Mouse (Mus musculus) forebrain, embryonic 12.5 days (tissue): ENCODE measurements around the gene Angptl8. TPM values are rescaled to one million over a fixed set of nuclear protein-coding genes. Genes with fewer than 3 reads are reported as not detected.
A peak's percentile ranks its signal among the peaks of the same experiment; 100 is the strongest.
"Not testable (repeated sequence)": the region's sequence is repeated elsewhere in the genome, so short reads cannot be mapped to it uniquely, and the experiment has no call there.

Experiments
- ATAC-seq: fragments of 200-750 bp; cut with Nextera tagmentation; 2 replicates; pipeline ENCODE4 v1.8.0; 2017; ENCODE audit warnings: moderate TSS enrichment; ENCODE audit not compliant: low FRiP score
- H3K27ac ChIP-seq: fragments of 300-500 bp; sonication (generic); 2 replicates; pipeline ENCODE4 v1.5.1; 2016; ENCODE audit warnings: mild to moderate bottlenecking
- H3K27me3 ChIP-seq: fragments of 300-500 bp; sonication (generic); 2 replicates; pipeline ENCODE4 v1.6.1; 2016; ENCODE audit warnings: mild to moderate bottlenecking
- H3K36me3 ChIP-seq: fragments of 300-500 bp; sonication (generic); replicated peaks from 2 replicates; pipeline ENCODE4 v1.6.1; 2016; ENCODE audit warnings: mild to moderate bottlenecking
- H3K4me1 ChIP-seq: fragments of 300-500 bp; sonication (generic); 2 replicates; pipeline ENCODE4 v1.6.1; 2016
- H3K4me2 ChIP-seq: fragments of 300-500 bp; sonication (generic); 2 replicates; pipeline ENCODE4 v1.6.1; 2016; ENCODE audit warnings: mild to moderate bottlenecking, moderate library complexity
- H3K4me3 ChIP-seq: fragments of 300-500 bp; sonication (generic); replicated peaks from 2 replicates; pipeline ENCODE4 v1.5.1; 2016; ENCODE audit warnings: mild to moderate bottlenecking
- H3K9ac ChIP-seq: fragments of 300-500 bp; sonication (generic); 2 replicates; pipeline ENCODE4 v1.6.1; 2016; ENCODE audit warnings: mild to moderate bottlenecking
- H3K9me3 ChIP-seq: fragments of 300-500 bp; sonication (generic); 2 replicates; pipeline ENCODE4 v1.6.1; 2016
- WGBS: fragments of 180-500 bp; shearing (Covaris S2); methylation state at CpG from one replicate; pipeline ENCODE4 v1.1.7; 2016; 5-methylcytosine and 5-hydroxymethylcytosine counted together
- polyA plus RNA-seq: library from polyadenylated mRNA; unstranded; fragments of >200 nt; fragmentation: Nextera tagmentation; extraction: Ambion mirVana; gene quantifications from 2 replicates; pipeline ENCODE4 v1.2.1, GENCODE M21; 2016

Gene Angptl8
- polyA plus RNA-seq, 1 experiment from 2014 or later: 0.45 TPM

DNA sequence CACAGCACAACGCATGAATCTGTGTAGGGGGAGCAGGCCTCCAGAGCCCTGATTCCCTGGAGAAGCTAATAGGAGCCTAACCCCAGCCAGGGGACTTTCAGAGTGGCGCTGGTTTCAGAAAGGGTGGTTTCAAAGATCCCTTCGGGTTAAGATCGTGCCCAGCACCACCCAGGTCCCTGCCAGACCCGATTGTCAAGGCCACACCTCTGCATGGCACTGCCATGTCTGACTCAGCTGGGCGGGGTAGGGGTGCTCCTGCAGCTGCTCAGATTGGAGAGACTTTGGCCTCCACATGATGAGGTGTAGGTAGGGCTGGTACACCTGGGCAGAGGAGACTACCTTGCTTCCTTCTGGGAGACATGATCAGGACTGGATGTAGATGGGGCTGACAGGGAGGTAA, 19.6 kb downstream of the Angptl8 start:
- ATAC-seq: no peak
- 83% methylated on average over 6 of the region's 6 CpGs for WGBS
- Histone ChIP-seq H3K27me3 (peaks cover 5% of the 10 kb centered on the region; the same call in 1 of the 2 replicates), H3K4me3 (no peak overlapping the region), H3K9me3 (no peaks in the 10 kb centered on the region), H3K27ac (no peak overlapping the region), H3K36me3 (no peaks in the 10 kb centered on the region), H3K4me2 (no peak overlapping the region), H3K9ac (no peak overlapping the region; the same call in 1 of the 2 replicates), H3K4me1 (peaks cover 6% of the 10 kb centered on the region)

DNA sequence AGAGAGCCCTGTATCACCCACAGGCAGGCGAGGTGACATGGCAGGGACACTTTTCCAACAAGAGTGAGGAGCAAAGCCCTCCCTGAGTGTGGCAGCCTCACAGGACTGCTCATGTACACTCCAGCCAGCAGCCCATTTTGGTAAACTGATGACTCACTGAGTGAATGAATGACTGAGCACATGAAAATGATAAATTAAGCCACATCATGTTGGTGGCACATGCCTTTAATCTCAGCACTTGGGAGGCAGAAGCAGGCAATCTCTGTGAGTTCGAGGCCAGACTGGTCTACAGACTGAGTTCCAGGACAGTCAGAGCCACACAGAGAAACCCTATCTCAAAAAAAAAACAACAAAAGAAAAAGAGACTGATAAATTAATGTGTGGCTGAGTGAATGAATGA, 22.2 kb downstream of the Angptl8 start:
- ATAC-seq: no peak
- WGBS: 92% methylated on average over 2 of the region's 2 CpGs
- no peaks in the 10 kb centered on the region for H3K36me3 ChIP-seq
- H3K9me3 ChIP-seq: peaks cover 6% of the 10 kb centered on the region; the same call in 1 of the 2 replicates
- no peak overlapping the region for H3K27ac ChIP-seq
- H3K4me3 ChIP-seq: no peak overlapping the region
- H3K4me2 ChIP-seq: no peak overlapping the region
- no peaks in the 10 kb centered on the region; the same call in 1 of the 2 replicates for H3K27me3 ChIP-seq
- no peaks in the 10 kb centered on the region for H3K4me1 ChIP-seq
- H3K9ac ChIP-seq: no peak overlapping the region

DNA sequence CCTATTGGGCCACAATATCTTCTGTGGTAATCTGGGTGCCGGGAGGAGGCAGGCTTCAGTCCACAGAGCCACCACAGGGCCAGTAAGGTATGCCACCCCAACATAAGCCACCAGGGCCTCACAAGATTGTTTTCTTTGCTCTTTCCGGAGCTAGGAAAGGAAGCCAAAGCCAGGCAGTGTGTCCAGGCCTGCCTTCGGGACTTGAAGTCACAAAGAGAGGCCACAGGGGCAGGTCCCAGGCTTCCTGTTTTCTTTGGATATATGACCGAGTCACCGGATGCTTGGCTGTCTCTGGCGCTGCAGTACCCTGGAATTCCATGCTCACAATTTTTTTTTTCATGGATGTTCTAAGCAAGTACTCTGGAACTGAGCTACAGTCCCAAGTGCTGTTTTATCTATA, 22.8 kb downstream of the Angptl8 start:
- H3K27ac ChIP-seq: no peak overlapping the region
- no peak overlapping the region for H3K4me2 ChIP-seq
- H3K9ac ChIP-seq: no peak overlapping the region
- peaks cover 6% of the 10 kb centered on the region; the same call in 1 of the 2 replicates for H3K9me3 ChIP-seq
- no peaks in the 10 kb centered on the region for H3K36me3 ChIP-seq
- ATAC-seq: no peak
- H3K27me3 ChIP-seq: no peaks in the 10 kb centered on the region; the same call in 1 of the 2 replicates
- no peaks in the 10 kb centered on the region for H3K4me1 ChIP-seq
- WGBS: 78% methylated on average over 6 of the region's 6 CpGs
- no peak overlapping the region for H3K4me3 ChIP-seq

DNA sequence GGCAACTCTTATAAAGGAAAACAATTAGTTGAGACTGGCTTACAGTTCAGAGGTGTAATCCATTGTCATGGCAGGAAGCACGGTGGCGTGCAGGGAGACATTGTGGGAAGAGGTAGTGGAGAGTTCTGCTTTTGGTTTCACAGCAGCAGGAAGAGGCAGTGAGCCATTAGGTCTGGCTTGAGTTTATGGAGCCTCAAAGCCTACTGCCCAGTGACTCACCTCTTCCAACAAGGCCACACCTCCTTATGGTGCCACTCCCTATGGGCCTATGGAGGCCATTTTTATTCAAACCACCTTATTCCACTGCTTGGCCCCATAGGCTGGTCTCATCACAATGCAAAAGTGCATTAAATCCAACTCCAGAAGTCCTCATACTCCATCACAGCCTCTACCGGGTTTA, 24.3 kb downstream of the Angptl8 start:
- Histone ChIP-seq H3K27me3 (0 out of 2 replicates have a peak, but pooled peaks cover 2% of the 10 kb centered on the region), H3K9me3 (peaks cover 6% of the 10 kb centered on the region; the same call in 1 of the 2 replicates), H3K9ac (no peak overlapping the region), H3K36me3 (no peaks in the 10 kb centered on the region), H3K4me3 (no peak overlapping the region), H3K27ac (no peak overlapping the region), H3K4me1 (no peaks in the 10 kb centered on the region), H3K4me2 (no peak overlapping the region)
- WGBS: 88% methylated on average over 3 of the region's 3 CpGs
- no peak for ATAC-seq

DNA sequence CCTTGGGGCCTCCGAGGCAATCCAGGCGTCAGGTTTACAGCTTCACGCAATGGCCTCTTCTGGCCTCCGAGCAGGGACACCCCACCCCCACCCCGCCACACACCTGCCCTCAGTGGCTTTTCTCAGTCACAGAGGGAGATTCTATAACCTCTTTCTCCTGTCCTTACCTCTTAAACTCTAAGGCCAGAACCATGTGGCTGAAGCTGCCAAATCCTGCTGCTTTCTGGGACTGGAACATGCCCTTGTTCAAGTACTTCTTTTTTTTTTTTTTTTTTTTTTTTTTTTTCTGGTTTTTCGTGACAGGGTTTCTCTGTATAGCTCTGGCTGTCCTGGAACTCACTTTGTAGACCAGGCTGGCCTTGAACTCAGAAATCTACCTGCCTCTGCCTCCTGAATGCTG, 25.0 kb downstream of the Angptl8 start:
- not testable (repeated sequence) for H3K9ac ChIP-seq, H3K4me1 ChIP-seq, H3K27ac ChIP-seq, H3K27me3 ChIP-seq, H3K4me2 ChIP-seq, ATAC-seq, H3K9me3 ChIP-seq, H3K4me3 ChIP-seq, H3K36me3 ChIP-seq
- WGBS: 65% methylated on average over 6 of the region's 6 CpGs

DNA sequence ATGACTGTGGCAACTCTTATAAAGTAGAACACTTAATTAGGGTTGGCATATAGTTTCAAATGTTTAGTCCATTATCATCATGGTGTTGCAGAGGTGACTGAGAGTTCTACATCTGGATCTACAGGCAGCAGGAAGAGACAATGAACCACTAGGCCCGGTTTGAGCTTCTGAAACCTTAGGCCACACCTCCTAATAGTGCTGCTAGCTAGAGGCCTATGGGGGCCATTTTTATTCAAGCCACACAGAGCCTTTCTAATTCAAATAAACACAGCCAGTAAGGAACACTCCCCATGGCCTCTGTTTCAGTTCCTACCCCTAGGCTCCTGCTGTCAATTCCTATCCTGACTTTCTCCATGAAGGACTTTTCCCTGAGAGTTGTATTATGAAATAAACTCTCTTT, 26.9 kb downstream of the Angptl8 start:
- Histone ChIP-seq H3K9ac (no peak overlapping the region), H3K9me3 (peaks cover 6% of the 10 kb centered on the region; the same call in 1 of the 2 replicates), H3K27me3 (0 out of 2 replicates have a peak, but pooled peaks cover 2% of the 10 kb centered on the region), H3K4me3 (no peak overlapping the region), H3K4me1 (no peaks in the 10 kb centered on the region), H3K4me2 (no peak overlapping the region), H3K36me3 (no peaks in the 10 kb centered on the region), H3K27ac (no peak overlapping the region)
- 77% methylated on average over 1 of the region's 1 CpGs for WGBS
- no peak for ATAC-seq

DNA sequence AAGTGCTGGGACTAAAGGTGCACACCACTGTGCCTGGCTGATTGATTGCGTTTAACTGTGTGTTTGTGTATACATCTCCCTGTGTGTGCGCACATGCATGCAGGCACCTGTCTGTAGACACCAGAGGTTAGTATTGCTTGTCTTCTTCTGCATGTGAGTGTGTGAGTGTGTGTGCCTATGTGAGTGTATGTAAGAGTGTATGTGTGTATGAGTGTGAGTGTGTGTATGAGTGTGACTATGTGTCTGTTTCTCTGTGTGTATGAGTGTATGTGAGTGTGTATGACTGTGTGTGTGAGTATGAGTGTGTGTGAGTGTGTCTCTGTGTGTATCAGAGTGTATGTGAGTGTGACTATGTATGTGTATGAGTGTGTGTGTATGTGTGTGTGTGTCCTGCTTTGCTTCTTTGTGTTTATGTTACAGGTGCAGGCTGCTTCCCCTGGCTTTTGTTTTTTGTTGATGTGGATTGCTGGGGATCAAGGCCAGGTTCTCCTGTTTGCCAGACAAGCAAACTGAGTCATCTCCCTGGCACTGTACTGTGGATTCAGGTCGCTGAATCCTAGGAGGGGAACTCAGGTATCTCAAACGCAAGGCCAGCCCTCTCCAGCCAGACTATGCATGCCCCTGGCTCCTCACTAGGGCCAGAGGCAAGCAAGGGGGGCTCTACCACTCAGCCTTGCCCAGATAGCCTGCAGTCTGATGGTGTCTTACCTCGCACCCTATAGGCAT, 30.5 kb downstream of the Angptl8 start:
- ATAC-seq: no peak
- 79% methylated on average over 5 of the region's 5 CpGs for WGBS

DNA sequence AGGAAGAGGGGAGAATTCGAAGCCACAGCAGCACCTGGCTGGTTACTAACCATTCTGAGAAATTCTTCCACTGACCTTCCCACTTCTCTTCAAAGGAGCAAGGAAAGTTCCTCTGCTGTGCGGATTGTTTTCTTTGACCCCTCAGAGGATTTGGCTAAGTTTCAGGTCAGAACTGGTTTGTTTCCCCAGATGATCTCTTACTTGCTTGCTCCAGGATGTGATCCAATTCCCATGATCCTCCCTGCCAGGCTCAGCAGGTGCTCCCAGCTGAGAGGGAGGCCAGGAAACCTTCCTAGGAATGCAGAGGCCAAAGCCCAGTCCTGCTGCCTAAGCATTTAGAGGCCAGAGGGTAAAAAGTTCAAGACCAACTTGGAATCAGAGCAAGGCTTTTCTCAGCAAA, 31.3 kb downstream of the Angptl8 start:
- Histone ChIP-seq H3K9ac (no peak overlapping the region), H3K4me3 (no peak overlapping the region), H3K9me3 (peaks cover 6% of the 10 kb centered on the region; the same call in 1 of the 2 replicates), H3K36me3 (no peaks in the 10 kb centered on the region), H3K4me2 (no peak overlapping the region), H3K4me1 (no peaks in the 10 kb centered on the region), H3K27me3 (0 out of 2 replicates have a peak, but pooled peaks cover 5% of the 10 kb centered on the region), H3K27ac (no peak overlapping the region)
- 57% methylated on average over 2 of the region's 2 CpGs for WGBS
- ATAC-seq: no peak

More for the DNA sequence above, 30.5 kb downstream of the Angptl8 start:
- Histone ChIP-seq H3K9me3 (peaks cover 6% of the 10 kb centered on the region; the same call in 1 of the 2 replicates), H3K4me3 (no peak overlapping the region), H3K27ac (no peak overlapping the region), H3K4me1 (no peaks in the 10 kb centered on the region), H3K27me3 (0 out of 2 replicates have a peak, but pooled peaks cover 2% of the 10 kb centered on the region), H3K36me3 (no peaks in the 10 kb centered on the region), H3K4me2 (no peak overlapping the region), H3K9ac (no peak overlapping the region)

DNA sequence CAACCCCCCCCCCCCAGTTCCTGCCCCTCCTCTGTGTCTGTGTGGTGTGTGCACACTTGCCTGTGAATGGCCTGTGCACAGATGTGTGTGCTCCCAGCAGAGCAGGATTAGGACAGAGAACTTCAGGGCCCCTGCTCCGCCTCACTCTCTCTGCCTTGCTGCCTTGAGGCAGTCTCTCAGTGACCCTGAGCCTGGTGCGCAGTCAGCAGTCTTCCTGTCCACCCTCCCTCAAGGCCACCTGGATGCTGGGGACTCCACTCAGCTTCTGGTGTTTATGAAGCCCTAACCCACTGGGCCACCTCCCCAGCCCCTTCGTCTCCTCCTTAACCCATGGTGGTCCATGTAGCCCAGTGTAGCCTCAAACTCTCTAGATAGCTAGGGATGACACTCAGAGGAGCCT, 32.4 kb downstream of the Angptl8 start:
- no peak for ATAC-seq
- no peak overlapping the region for H3K4me2 ChIP-seq
- no peaks in the 10 kb centered on the region for H3K36me3 ChIP-seq
- peaks cover 15% of the 10 kb centered on the region for H3K27me3 ChIP-seq
- H3K27ac ChIP-seq: no peak overlapping the region
- H3K4me3 ChIP-seq: no peak overlapping the region
- no peaks in the 10 kb centered on the region for H3K9me3 ChIP-seq
- 87% methylated on average over 3 of the region's 3 CpGs for WGBS
- no peaks in the 10 kb centered on the region for H3K4me1 ChIP-seq
- H3K9ac ChIP-seq: no peak overlapping the region

DNA sequence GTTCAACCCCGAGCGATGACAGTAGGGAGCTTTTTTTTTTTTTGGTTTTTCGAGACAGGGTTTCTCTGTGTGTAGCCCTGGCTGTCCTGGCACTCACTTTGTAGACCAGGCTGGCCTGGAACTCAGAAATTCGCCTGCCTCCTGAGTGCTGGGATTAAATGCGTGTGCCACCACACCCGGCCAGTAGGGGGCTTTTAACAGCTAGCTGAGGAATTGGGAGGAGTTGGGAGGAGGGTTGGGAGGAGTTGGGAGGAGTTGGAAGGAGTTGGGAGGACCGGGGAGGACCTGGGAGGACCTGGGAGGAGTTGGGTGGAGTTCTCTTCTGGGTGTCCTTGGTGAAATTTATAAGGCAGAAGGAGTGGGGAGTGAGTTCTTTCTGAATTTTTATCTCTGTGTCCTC, 34.0 kb downstream of the Angptl8 start:
- ATAC-seq, H3K9me3 ChIP-seq, H3K36me3 ChIP-seq, H3K27ac ChIP-seq, H3K4me2 ChIP-seq, H3K4me1 ChIP-seq, H3K4me3 ChIP-seq, H3K9ac ChIP-seq: not testable (repeated sequence)
- peaks cover 14% of the 10 kb centered on the region for H3K27me3 ChIP-seq
- WGBS: 54% methylated on average over 7 of the region's 7 CpGs

DNA sequence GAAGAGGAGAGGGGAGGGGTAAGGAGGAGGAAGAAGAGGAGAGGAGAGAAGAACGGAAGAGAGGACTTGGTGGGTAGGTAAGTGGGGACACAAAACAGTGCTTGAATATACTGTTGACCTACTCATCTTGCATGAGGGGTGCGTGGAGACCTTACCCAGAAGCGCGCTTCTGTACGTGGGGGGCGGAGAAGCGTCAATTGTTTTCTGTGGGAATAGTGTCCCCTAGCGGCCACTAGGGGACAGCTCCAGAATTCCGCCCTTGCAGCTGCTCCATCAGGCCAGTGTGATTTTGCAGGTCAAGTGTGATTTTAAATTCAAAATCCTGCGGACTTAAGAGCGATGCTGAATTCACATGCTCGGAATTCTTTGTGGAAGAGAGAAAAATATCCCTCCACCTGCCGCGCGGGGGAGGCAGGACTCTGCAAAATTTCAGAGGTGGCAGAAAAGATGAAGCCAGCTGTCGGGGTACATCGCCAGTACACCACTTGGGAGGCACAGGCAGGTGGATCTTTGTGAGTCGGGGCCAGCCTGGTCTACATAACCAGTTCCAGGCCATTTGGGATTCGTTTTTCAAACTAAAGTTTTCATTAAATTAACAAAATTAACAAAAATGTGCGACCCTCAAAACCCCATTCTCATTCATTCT, 35.7 kb downstream of the Angptl8 start:
- no peak for ATAC-seq

DNA sequence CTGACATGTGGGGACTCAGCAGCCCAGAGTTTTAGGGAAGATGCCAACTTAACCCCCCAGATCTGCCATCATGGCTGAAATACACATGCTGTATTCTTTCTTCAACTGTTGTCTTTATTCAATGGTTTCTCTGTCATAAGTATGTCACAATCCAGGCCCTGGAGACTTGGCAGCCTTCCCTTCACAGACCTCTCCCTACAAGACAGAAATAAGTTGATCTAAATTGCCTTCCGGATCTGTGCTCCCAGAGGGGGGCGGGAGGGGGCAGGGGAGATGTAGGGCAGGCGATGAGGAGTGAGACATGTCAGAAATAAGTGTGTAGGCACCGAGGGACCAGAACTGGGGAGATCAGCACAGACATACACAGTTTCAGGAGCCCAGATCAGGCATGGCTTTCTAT, 36.9 kb downstream of the Angptl8 start:
- Histone ChIP-seq H3K9me3 (no peaks in the 10 kb centered on the region), H3K36me3 (no peaks in the 10 kb centered on the region), H3K27me3 (peaks cover 17% of the 10 kb centered on the region), H3K9ac (no peak overlapping the region), H3K4me2 (no peak overlapping the region), H3K4me1 (no peaks in the 10 kb centered on the region), H3K27ac (no peak overlapping the region), H3K4me3 (no peak overlapping the region)
- ATAC-seq: no peak
- 71% methylated on average over 4 of the region's 4 CpGs for WGBS

More for the DNA sequence above, 35.7 kb downstream of the Angptl8 start:
- Histone ChIP-seq H3K4me1 (no peaks in the 10 kb centered on the region), H3K4me2 (peak overlapping the region; percentile 40), H3K36me3 (no peaks in the 10 kb centered on the region), H3K9ac (no peak overlapping the region), H3K27me3 (peaks cover 17% of the 10 kb centered on the region), H3K4me3 (no peak overlapping the region), H3K9me3 (no peaks in the 10 kb centered on the region), H3K27ac (no peak overlapping the region)
- 18% methylated on average over 20 of the region's 20 CpGs for WGBS
